Mouse (Mus musculus) layer of hippocampus, adult 18-20 months (tissue): Measurements from ENCODE around the gene Nob1. TPM values are rescaled to one million over a fixed set of nuclear protein-coding genes. Genes with fewer than 3 reads are reported as not detected.

Experiments used
- DNase-seq, 2 experiments: peaks; one replicate each; pipeline ENCODE4 v3.0.0; 2022; ENCODE audit warnings: low spot score in 2 of 2
- total RNA-seq, 2 experiments: library from RNA; stranded (reverse); gene quantifications; 2 replicates each; pipeline ENCODE4 v1.2.3; 2021

The Nob1 gene
- total RNA-seq, 2 experiments from 2014 or later: 40.7 to 44.1 TPM

DNA sequence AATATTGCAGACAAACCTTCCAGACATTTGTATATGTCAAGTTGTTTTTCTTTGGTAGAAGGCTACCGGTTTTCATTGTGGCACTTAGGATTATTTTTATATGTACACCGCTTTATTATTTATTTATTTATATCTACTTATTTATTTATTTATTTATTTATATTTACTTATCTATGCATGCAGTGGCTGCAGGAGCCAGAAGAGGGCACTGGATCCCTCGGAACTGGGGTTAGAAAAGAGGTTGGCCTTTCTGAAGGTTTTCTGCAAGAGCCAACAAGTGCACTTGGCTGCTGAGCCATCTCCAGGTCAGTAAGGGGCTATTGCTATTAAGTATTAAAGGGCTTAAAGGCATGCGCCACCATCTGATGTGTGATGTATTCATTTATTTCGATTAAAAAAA is 37.0 kb downstream of the Nob1 start:
- DNase-seq: peak in 1 of 2 experiments; percentile 57

DNA sequence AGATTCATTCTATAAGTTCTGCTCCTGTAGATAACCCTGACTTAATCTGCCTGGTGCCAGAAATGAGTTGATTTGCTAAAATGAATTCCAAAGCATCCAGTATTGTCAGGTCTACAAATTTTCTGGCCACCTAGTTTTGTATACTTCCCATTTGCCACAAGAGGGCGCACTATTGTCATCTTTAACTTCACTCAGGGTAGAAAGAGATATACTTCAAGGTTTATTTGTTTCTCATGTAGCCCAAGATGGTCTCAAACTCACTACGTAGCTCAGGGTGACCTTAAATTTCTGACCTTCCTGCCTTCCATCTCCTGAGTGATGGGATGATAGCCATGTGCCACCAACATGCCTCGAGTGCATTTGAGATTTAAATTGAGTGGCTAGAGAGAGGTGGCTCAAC is 38.2 kb downstream of the Nob1 start:
- peak in 1 of 2 experiments; percentile 37 for DNase-seq

DNA sequence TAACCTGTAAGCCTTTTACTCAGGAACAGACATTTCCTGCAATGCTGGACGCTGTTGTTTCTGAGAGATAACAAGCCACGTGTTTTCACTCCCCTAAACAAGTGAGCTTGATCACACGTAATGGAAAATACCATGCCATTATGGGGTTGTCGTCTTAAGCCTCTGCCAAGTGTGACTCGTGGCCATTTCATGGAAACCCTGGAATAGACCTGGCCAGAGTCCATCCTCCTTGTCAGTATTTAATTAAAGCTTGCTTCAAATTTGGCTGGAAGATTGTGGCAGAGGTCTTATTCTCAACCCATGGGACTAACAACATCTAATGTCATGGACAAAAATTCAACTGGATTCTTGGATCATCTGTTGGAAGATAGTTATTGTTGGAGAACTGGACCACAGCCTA is 38.7 kb downstream of the Nob1 start:
- DNase-seq: no peak

DNA sequence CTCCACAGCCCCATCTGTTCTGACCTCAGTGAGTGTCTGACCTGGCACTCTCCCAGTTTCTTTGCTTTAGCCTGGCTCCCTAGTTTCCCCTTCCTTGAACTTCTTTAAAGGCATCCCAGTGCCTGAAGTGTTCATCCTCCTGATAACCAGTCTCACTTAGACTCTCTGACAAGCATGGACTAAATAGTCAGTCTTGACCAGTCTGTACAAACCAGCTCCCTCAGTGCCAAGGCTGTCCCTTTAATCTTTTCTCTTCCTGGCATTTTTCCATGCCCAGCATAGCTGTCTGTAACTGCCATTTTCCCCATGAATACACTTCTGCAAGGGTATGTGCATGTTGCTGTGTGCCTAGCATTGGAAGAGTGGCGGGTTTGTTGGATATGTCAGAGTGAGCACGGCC is 39.8 kb downstream of the Nob1 start:
- DNase-seq: no peak

DNA sequence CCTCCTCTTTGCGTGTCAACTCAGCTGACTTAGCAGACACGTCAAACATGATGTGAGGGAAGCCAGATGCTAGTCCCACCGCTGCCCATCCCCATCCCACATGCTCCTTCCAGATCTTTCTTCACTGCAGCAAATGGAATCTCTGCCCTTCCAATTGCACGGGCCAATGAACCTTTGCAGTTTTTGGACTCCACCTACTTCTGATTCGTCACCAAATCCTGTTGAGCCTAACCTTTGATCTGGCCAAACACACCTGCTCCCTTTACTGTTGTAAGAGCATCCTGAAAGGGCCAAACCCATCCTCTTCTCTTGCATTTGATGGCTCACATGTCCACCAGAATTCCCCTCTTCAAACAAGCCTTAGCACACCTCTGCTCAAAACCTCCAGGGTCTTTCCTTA is 40.2 kb downstream of the Nob1 start:
- DNase-seq: no peak

DNA sequence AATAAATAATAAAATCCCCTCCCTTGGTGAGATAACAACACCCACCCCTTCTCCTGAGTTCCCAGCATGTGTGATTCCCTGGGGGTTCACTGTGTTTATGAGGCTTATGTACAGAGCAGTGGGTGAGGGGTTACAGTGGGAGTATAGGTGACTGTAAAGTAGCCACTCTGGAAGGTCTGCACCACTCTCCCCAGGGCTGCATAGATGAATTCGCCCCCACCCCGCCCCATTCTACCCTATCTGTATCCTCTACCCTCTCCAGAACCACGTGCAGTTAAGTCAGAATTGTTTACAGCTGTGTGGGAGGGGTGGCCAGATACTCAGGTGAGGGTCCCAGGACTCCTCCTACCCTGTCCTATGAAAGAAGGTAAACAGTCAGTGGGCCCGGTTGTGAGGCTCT is 42.0 kb downstream of the Nob1 start:
- DNase-seq: no peak

DNA sequence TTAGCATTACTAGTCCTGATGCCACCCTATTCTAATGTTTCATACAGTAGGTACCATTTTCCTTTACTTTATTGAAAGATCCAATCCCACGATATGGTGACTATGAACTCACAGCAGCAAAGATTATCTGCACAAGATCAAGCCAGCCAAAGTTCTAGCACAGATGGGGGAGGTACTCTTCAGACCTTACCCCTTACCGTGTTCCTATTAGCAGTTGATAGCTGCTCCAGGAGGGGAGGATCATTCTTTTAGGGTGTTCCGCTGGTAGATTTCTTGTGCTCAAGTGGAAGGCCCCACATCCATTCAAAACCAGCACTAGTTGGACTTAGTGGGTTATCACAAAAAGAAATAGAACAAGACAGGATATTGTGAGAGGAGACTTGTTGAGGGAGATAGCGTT is 43.2 kb downstream of the Nob1 start:
- DNase-seq: no peak

DNA sequence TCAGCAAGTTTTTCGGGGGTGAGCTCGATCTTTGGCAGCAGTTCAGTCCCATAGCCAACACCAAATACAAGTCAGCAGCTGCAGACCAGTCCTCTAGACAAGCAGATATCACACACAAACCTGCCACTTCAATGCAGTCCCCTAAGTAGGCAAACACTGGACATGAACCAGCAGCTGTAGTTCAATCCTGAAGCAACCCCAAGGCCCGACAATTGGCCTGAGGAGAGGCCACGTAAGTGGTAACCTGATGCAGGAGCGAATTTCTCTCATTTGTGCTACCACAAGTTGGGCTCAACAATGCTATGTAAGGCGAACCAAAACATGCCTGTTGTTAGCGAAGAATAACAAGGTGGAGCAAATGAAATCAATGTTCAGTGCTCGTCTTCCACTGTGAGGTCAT is 44.1 kb downstream of the Nob1 start:
- no peak for DNase-seq

DNA sequence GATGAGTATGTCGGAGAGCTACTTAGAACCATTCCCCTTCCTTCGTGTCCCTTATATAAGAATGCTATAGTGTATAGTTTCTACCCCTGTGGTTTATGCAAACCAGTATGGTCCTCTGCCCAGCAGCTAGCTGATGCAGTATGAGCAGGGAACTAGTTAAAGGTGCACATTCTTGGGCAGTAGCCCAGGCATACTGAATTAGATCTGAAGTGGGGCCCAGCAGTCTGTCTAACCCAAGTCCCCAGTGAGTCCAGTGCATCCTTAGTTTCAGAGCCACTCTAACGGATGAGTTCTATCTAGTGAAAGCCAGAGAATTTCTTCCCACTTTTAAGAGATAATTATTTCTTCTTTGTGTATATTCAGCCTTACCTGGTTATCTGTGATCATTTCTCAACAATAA is 47.5 kb downstream of the Nob1 start:
- no peak for DNase-seq

DNA sequence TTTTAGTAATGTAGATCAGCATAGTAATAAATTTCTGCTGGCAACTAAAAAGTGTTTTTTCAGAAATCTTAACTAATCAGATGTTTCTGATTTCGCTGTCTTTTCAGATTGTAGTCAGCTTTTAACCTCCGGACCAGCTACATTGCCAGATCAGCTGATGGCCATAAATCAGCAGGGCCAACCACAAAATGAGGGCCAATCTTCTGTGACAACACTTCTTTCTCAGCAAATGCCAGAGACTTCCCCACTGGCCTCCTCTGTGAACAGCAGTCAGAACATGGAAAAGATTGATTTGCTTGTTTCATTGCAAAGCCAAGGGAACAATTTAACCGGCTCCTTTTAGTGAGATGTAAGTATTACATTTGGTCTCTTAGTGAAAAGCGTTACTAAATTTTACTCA is 54.5 kb downstream of the Nob1 start:
- DNase-seq: no peak

Other genes with a start within 250 kb of the Nob1 start
- 10 to 100 TPM; 48.1 to 57.3 TPM for gene Nfat5, start 131.6 kb downstream of the Nob1 start, total RNA-seq
- 1 to 10 TPM; 5.1 to 5.9 TPM for gene Nqo1, start 21.8 kb downstream of the Nob1 start, total RNA-seq
- gene Wwp2, start 11.3 kb upstream of the Nob1 start, total RNA-seq: 10 to 100 TPM; 34.2 to 35.5 TPM
- gene Psmd7, start 163.4 kb upstream of the Nob1 start, total RNA-seq: 100 to 1,000 TPM; 108 to 113 TPM